Mouse (Mus musculus): Measurements from ENCODE around the gene Anxa8. TPM values are rescaled to one million over a fixed set of nuclear protein-coding genes. Genes with fewer than 3 reads are reported as not detected.

The Anxa8 gene
- polyA plus RNA-seq, 1 experiment, result 0.86 TPM

DNA sequence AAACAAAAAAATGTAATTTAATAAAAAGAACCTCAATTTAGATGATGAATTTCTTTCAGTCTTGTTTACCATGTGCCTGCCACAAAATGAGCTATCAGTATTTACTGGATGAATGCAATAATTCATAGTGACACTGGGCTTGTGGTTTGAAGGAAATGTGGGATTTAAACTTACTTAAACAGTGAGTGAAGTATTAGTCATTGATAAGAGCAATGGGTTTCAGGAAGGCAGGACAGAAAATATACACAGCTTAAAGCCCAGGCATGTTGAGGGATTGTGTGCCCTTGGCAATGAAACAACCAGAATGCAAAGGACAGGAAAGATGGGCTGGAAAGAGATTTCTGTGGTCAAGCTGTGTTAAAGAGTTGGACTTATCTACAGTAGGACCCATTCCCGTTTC, 56.5 kb downstream of the Anxa8 start:
- Histone ChIP-seq H3K27ac (ENCODE audit: insufficient read depth, low read length) (no peak overlapping the region), H3K4me1 (ENCODE audit: control insufficient read depth, insufficient read depth, low read length) (no peaks in the 10 kb centered on the region), H3K4me3 (ENCODE audit: insufficient read depth, low read length) (no peak overlapping the region)
- TF ChIP-seq CTCF (IDR thresholded peaks at IDR 0.05; ENCODE audit: extremely low read depth, insufficient read depth, low read length), result no peak
- TF ChIP-seq POLR2A (IDR thresholded peaks at IDR 0.05; ENCODE audit: extremely low read depth, insufficient read depth, low read length), result no peak

DNA sequence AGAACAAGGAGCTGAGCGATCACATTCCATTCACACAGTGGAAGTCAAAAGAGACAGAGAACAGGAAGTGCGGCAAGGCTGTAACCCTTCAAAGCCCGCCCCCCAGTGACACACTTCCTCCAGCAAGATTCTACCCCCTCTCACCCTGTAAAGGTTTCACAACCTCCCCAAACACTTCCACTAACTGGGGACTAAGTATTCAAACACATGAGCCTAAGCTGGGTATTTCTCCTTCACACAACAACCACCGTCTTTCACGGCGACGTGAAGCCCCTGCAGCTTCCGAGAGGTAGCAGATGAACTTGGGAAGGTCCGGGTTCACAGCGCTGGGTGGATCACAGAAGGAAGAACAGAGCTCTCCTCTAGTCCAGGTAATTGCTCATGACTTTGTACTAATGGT, 57.1 kb downstream of the Anxa8 start:
- Histone ChIP-seq H3K4me1 (ENCODE audit: control insufficient read depth, insufficient read depth, low read length) (no peaks in the 10 kb centered on the region), H3K4me3 (ENCODE audit: insufficient read depth, low read length) (no peak overlapping the region), H3K27ac (ENCODE audit: insufficient read depth, low read length) (no peak overlapping the region)
- TF ChIP-seq POLR2A (IDR thresholded peaks at IDR 0.05; ENCODE audit: extremely low read depth, insufficient read depth, low read length) (no peak), CTCF (IDR thresholded peaks at IDR 0.05; ENCODE audit: extremely low read depth, insufficient read depth, low read length) (no peak)

Other genes with a start within 250 kb of the Anxa8 start
- gene Gdf10, start 162.4 kb upstream of the Anxa8 start, polyA plus RNA-seq (2012; rRNA removed), result 3.8 and 4.2 TPM in 2 replicates
- gene Gdf2, start 144.9 kb upstream of the Anxa8 start, polyA plus RNA-seq (2012; rRNA removed), result not detected in 2 replicates
- gene Rbp3, start 132.0 kb upstream of the Anxa8 start, polyA plus RNA-seq (2012; rRNA removed), result not detected in 2 replicates
- 3.1 and 3.4 TPM in 2 replicates for gene Zfp488, start 107.2 kb upstream of the Anxa8 start, polyA plus RNA-seq (2012; rRNA removed)
- gene Gm30083, start 70.8 kb upstream of the Anxa8 start, polyA plus RNA-seq (2012; rRNA removed), result not detected in 2 replicates
- gene Gm5460, start 69.2 kb upstream of the Anxa8 start, polyA plus RNA-seq (2012; rRNA removed), result not detected in 2 replicates
- gene Antxrl, start 33.3 kb upstream of the Anxa8 start, polyA plus RNA-seq (2012; rRNA removed), result not detected in 2 replicates
- gene A630023A22Rik, start 16.8 kb downstream of the Anxa8 start, polyA plus RNA-seq (2012; rRNA removed), result not detected in 2 replicates
- gene Npy4r, start 66.5 kb downstream of the Anxa8 start, polyA plus RNA-seq (2012; rRNA removed), result not detected in 2 replicates
- gene Gprin2, start 115.7 kb downstream of the Anxa8 start, polyA plus RNA-seq (2012; rRNA removed), result 0.44 and 0.51 TPM in 2 replicates
- 1.2 TPM in 2 replicates for gene Syt15, start 133.6 kb downstream of the Anxa8 start, polyA plus RNA-seq (2012; rRNA removed)
- gene Shld2, start 224.5 kb downstream of the Anxa8 start, polyA plus RNA-seq (2012; rRNA removed), result 4.1 and 4.6 TPM in 2 replicates
- 174 and 177 TPM in 2 replicates for gene Glud1, start 224.7 kb downstream of the Anxa8 start, polyA plus RNA-seq (2012; rRNA removed)